Mouse (Mus musculus): ENCODE measurements around the gene Dspp.

GRCm38 (mm10) chr5:104126561-104127320 is 43.8 kb upstream of the Dspp start:
- no peak for TF ChIP-seq CTCF (IDR thresholded peaks at IDR 0.05; ENCODE audit: control insufficient read depth, insufficient read depth, insufficient read length)
- TF ChIP-seq USF1 (IDR thresholded peaks at IDR 0.05; ENCODE audit: low read depth) = no peak
- no peak for TF ChIP-seq MYOD1 (IDR thresholded peaks at IDR 0.05; ENCODE audit: control insufficient read depth, insufficient read length, low read depth)
- no peak for TF ChIP-seq MAX (IDR thresholded peaks at IDR 0.05)
- no peak for TF ChIP-seq CEBPB (IDR thresholded peaks at IDR 0.05; ENCODE audit: low read depth)
- no peak for TF ChIP-seq MYOG (IDR thresholded peaks at IDR 0.05; ENCODE audit: control insufficient read depth, extremely low read depth, insufficient read length)
